Mouse (Mus musculus): Measurements from ENCODE around the gene Mtrf1. TPM values are rescaled to one million over a fixed set of nuclear protein-coding genes. Genes with fewer than 3 reads are reported as not detected.
"Not testable (repeated sequence)": the region's sequence is repeated elsewhere in the genome, so short reads cannot be mapped to it uniquely, and the experiment has no call there.

The Mtrf1 gene
- polyA plus RNA-seq, 1 experiment = not detected

- Histone ChIP-seq H3K4me3 (ENCODE audit: insufficient read depth, low read depth, low read length) (no peak overlapping the region), H3K27ac (ENCODE audit: insufficient read depth, low read depth, low read length) (no peak overlapping the region), H3K4me1 (ENCODE audit: control insufficient read depth, insufficient read depth, low read length) (peaks cover 3% of the 10 kb centered on the region)
- 89% methylated on average over 2 of the region's 2 CpGs for WGBS
- TF ChIP-seq CTCF (IDR thresholded peaks at IDR 0.05; ENCODE audit: insufficient read depth, low read depth, low read length) (no peak), POLR2A (IDR thresholded peaks at IDR 0.05; ENCODE audit: insufficient read depth, low read depth, low read length) (no peak)
Measured at GRCm38 (mm10) chr14:79440655-79441054, 43.1 kb downstream of the Mtrf1 start.

GRCm38 (mm10) chr14:79441441-79441840, 43.9 kb downstream of the Mtrf1 start:
- Histone ChIP-seq H3K4me1 (ENCODE audit: control insufficient read depth, insufficient read depth, low read length) (peaks cover 6% of the 10 kb centered on the region), H3K4me3 (ENCODE audit: insufficient read depth, low read depth, low read length) (no peak overlapping the region), H3K27ac (ENCODE audit: insufficient read depth, low read depth, low read length) (no peak overlapping the region)
- 84% methylated on average over 5 of the region's 5 CpGs for WGBS
- TF ChIP-seq POLR2A (IDR thresholded peaks at IDR 0.05; ENCODE audit: insufficient read depth, low read depth, low read length) (no peak), CTCF (IDR thresholded peaks at IDR 0.05; ENCODE audit: insufficient read depth, low read depth, low read length) (no peak)

GRCm38 (mm10) chr14:79444601-79445000, 47.0 kb downstream of the Mtrf1 start:
- WGBS = 79% methylated on average over 9 of the region's 9 CpGs
- peaks cover 6% of the 10 kb centered on the region for H3K4me1 ChIP-seq (ENCODE audit: control insufficient read depth, insufficient read depth, low read length)
- no peak overlapping the region for H3K4me3 ChIP-seq (ENCODE audit: insufficient read depth, low read depth, low read length)
- TF ChIP-seq CTCF (IDR thresholded peaks at IDR 0.05; ENCODE audit: insufficient read depth, low read depth, low read length) = no peak
- TF ChIP-seq POLR2A (IDR thresholded peaks at IDR 0.05; ENCODE audit: insufficient read depth, low read depth, low read length) = no peak
- H3K27ac ChIP-seq (ENCODE audit: insufficient read depth, low read depth, low read length) = no peak overlapping the region; the same call in 1 of the 2 replicates

- peak overlapping the region; percentile 22 for H3K4me3 ChIP-seq (ENCODE audit: insufficient read depth, low read depth, low read length)
- H3K27ac ChIP-seq (ENCODE audit: insufficient read depth, low read depth, low read length) = peak overlapping the region; percentile 53
- WGBS = 11% methylated on average over 16 of the region's 16 CpGs
- peaks cover 6% of the 10 kb centered on the region for H3K4me1 ChIP-seq (ENCODE audit: control insufficient read depth, insufficient read depth, low read length)
- TF ChIP-seq POLR2A (IDR thresholded peaks at IDR 0.05; ENCODE audit: insufficient read depth, low read depth, low read length) (no peak), CTCF (IDR thresholded peaks at IDR 0.05; ENCODE audit: insufficient read depth, low read depth, low read length) (no peak)
Measured at GRCm38 (mm10) chr14:79445055-79445620, 47.6 kb downstream of the Mtrf1 start.

GRCm38 (mm10) chr14:79451681-79452590, 54.4 kb downstream of the Mtrf1 start, which contains the start of gene Kbtbd6:
TSS of gene Kbtbd6 (plus strand) at chr14:79451835.
- H3K4me1 ChIP-seq (ENCODE audit: control insufficient read depth, insufficient read depth, low read length); H3K27ac ChIP-seq (ENCODE audit: insufficient read depth, low read depth, low read length): not testable (repeated sequence)
- 19% methylated on average over 44 of the region's 89 CpGs for WGBS
- H3K4me3 ChIP-seq (ENCODE audit: insufficient read depth, low read depth, low read length) = peak within 1 kb of the TSS; percentile 85

GRCm38 (mm10) chr14:79452591-79452934, 55.0 kb downstream of the Mtrf1 start:
- H3K4me3 ChIP-seq (ENCODE audit: insufficient read depth, low read depth, low read length); H3K27ac ChIP-seq (ENCODE audit: insufficient read depth, low read depth, low read length); H3K4me1 ChIP-seq (ENCODE audit: control insufficient read depth, insufficient read depth, low read length): not testable (repeated sequence)
- WGBS = 94% methylated on average over 8 of the region's 10 CpGs

- 89% methylated on average over 1 of the region's 1 CpGs for WGBS
- Histone ChIP-seq H3K4me1 (ENCODE audit: control insufficient read depth, insufficient read depth, low read length) (no peaks in the 10 kb centered on the region), H3K27ac (ENCODE audit: insufficient read depth, low read depth, low read length) (no peak overlapping the region), H3K4me3 (ENCODE audit: insufficient read depth, low read depth, low read length) (no peak overlapping the region)
- TF ChIP-seq CTCF (IDR thresholded peaks at IDR 0.05; ENCODE audit: insufficient read depth, low read depth, low read length) = no peak
- no peak for TF ChIP-seq POLR2A (IDR thresholded peaks at IDR 0.05; ENCODE audit: insufficient read depth, low read depth, low read length)
Measured at GRCm38 (mm10) chr14:79460401-79460800, 62.8 kb downstream of the Mtrf1 start.

- 91% methylated on average over 4 of the region's 4 CpGs for WGBS
- H3K27ac ChIP-seq (ENCODE audit: insufficient read depth, low read depth, low read length) = no peak overlapping the region
Measured at GRCm38 (mm10) chr14:79460988-79461387, 63.4 kb downstream of the Mtrf1 start.

GRCm38 (mm10) chr14:79465623-79466022, 68.1 kb downstream of the Mtrf1 start:
- Histone ChIP-seq H3K4me3 (ENCODE audit: insufficient read depth, low read depth, low read length) (no peak overlapping the region), H3K27ac (ENCODE audit: insufficient read depth, low read depth, low read length) (no peak overlapping the region), H3K4me1 (ENCODE audit: control insufficient read depth, insufficient read depth, low read length) (no peaks in the 10 kb centered on the region)
- TF ChIP-seq CTCF (IDR thresholded peaks at IDR 0.05; ENCODE audit: insufficient read depth, low read depth, low read length) = no peak
- TF ChIP-seq POLR2A (IDR thresholded peaks at IDR 0.05; ENCODE audit: insufficient read depth, low read depth, low read length) = no peak
- whole genome bisulfite sequencing = 98% methylated on average over 1 of the region's 1 CpGs

More at GRCm38 (mm10) chr14:79460988-79461387, 63.4 kb downstream of the Mtrf1 start:
- Histone ChIP-seq H3K4me1 (ENCODE audit: control insufficient read depth, insufficient read depth, low read length) (no peaks in the 10 kb centered on the region), H3K4me3 (ENCODE audit: insufficient read depth, low read depth, low read length) (no peak overlapping the region)
- TF ChIP-seq POLR2A (IDR thresholded peaks at IDR 0.05; ENCODE audit: insufficient read depth, low read depth, low read length) = no peak
- TF ChIP-seq CTCF (IDR thresholded peaks at IDR 0.05; ENCODE audit: insufficient read depth, low read depth, low read length) = no peak
